Mouse (Mus musculus) urinary bladder, adult 2 months (tissue): ENCODE results near the gene Sbf1. TPM values are rescaled to one million over a fixed set of nuclear protein-coding genes. Genes with fewer than 3 reads are reported as not detected.

ENCODE experiments used
- DNase-seq: peaks from one replicate; pipeline ENCODE4 v3.0.0; 2022; ENCODE audit warnings: low spot score
- polyA plus RNA-seq: library from polyadenylated mRNA; depleted of rRNA; stranded (reverse); fragments of >200 nt; gene quantifications from 2 replicates; pipeline ENCODE4 v1.2.3, GENCODE M21; 2012; rRNA removed

Gene Sbf1
- 85.7 and 112 TPM in 2 replicates for polyA plus RNA-seq

GRCm38 (mm10) chr15:89315190-89315731, at the start of gene Sbf1:
Gene Sbf1, minus strand, starts transcription at chr15:89315311.
- peak; percentile 95 for DNase-seq

- DNase-seq = no peak
These were observed 47.9 kb upstream of the Sbf1 start for GRCm38 (mm10) chr15:89363051-89363450.

GRCm38 (mm10) chr15:89358784-89359183, 43.7 kb upstream of the Sbf1 start:
- DNase-seq = no peak

GRCm38 (mm10) chr15:89356372-89356771, 41.3 kb upstream of the Sbf1 start:
- no peak for DNase-seq

- peak; percentile 88 for DNase-seq
These were observed 40.4 kb upstream of the Sbf1 start, which contains the start of the genes Lmf2 and Ncaph2 for GRCm38 (mm10) chr15:89355241-89356187. Gene Lmf2, minus strand, starts transcription at chr15:89355659. Gene Ncaph2, plus strand, starts transcription at chr15:89355719.

GRCm38 (mm10) chr15:89354455-89354854, 39.3 kb upstream of the Sbf1 start:
- no peak for DNase-seq

- DNase-seq = no peak
These were observed 38.7 kb upstream of the Sbf1 start for GRCm38 (mm10) chr15:89353837-89354236.

- DNase-seq = no peak
These were observed 37.7 kb upstream of the Sbf1 start for GRCm38 (mm10) chr15:89352795-89353194.

- no peak for DNase-seq
These were observed 36.9 kb upstream of the Sbf1 start for GRCm38 (mm10) chr15:89352054-89352453.

- DNase-seq = no peak
These were observed 36.2 kb upstream of the Sbf1 start for GRCm38 (mm10) chr15:89351302-89351701.

- no peak for DNase-seq
These were observed 35.3 kb upstream of the Sbf1 start for GRCm38 (mm10) chr15:89350447-89350846.

GRCm38 (mm10) chr15:89343325-89343724, 28.2 kb upstream of the Sbf1 start:
- DNase-seq = no peak

- DNase-seq = no peak
These were observed 26.6 kb upstream of the Sbf1 start for GRCm38 (mm10) chr15:89341678-89342077.

GRCm38 (mm10) chr15:89340136-89340535, 25.0 kb upstream of the Sbf1 start:
- no peak for DNase-seq

GRCm38 (mm10) chr15:89339696-89340095, 24.6 kb upstream of the Sbf1 start:
- DNase-seq = no peak

GRCm38 (mm10) chr15:89336422-89336821, 21.3 kb upstream of the Sbf1 start:
- no peak for DNase-seq

- no peak for DNase-seq
These were observed 19.8 kb upstream of the Sbf1 start for GRCm38 (mm10) chr15:89334774-89335537.

GRCm38 (mm10) chr15:89334271-89334670, 19.2 kb upstream of the Sbf1 start, which contains the start of gene Miox:
Gene Miox, plus strand, starts transcription at chr15:89334398.
- no peak for DNase-seq

GRCm38 (mm10) chr15:89326441-89326840, 11.3 kb upstream of the Sbf1 start:
- DNase-seq = no peak

GRCm38 (mm10) chr15:89323656-89324055, 8.5 kb upstream of the Sbf1 start:
- DNase-seq = no peak

GRCm38 (mm10) chr15:89322670-89323522, 7.8 kb upstream of the Sbf1 start, which contains the start of gene Adm2:
Gene Adm2, plus strand, starts transcription at chr15:89322720.
- DNase-seq = no peak
